Mouse (Mus musculus): ENCODE results near the gene Zdhhc16.

DNA sequence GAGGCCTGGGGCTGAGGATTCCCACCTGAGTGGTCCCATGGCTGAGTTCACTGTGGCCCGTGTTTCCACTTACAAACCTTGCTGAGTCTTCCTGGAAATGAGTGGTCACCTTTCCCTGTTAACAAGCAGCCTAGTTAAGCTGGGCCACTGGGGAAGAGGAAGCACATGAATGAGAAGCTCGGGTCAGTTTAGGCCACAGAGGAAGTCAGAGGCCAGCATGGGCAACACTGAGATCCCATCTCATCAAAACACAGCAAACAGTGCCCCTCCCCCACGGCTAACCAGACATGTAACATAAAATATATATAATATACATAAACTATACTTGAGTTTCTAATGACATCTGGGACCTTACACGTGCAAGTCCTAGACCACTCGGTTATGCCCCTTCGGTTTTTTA lies 56.5 kb downstream of the Zdhhc16 start:
- TF ChIP-seq CTCF (IDR thresholded peaks at IDR 0.05; ENCODE audit: control insufficient read depth, insufficient read depth, insufficient read length) = no peak
- TF ChIP-seq MAX (IDR thresholded peaks at IDR 0.05) = no peak
- TF ChIP-seq USF1 (IDR thresholded peaks at IDR 0.05; ENCODE audit: low read depth) = no peak
- TF ChIP-seq FOSL1 (IDR thresholded peaks at IDR 0.05; ENCODE audit: insufficient read depth, low read length, poor library complexity, severe bottlenecking) = no peak
- no peak for TF ChIP-seq CEBPB (IDR thresholded peaks at IDR 0.05; ENCODE audit: low read depth)
- no peak for TF ChIP-seq MYOG (IDR thresholded peaks at IDR 0.05; ENCODE audit: control insufficient read depth, extremely low read depth, insufficient read length)

Measured in C2C12 (cell line).